Mouse (Mus musculus) lung, postnatal 0 days (tissue): Measurements from ENCODE around the gene Actrt3. TPM values are rescaled to one million over a fixed set of nuclear protein-coding genes. Genes with fewer than 3 reads are reported as not detected.
A peak's percentile ranks its signal among the peaks of the same experiment; 100 is the strongest.

Experiments used
- ATAC-seq: fragments of 200-750 bp; cut with Nextera tagmentation; 2 replicates; pipeline ENCODE4 v1.8.0; 2017; ENCODE audit warnings: moderate library complexity
- DNase-seq: peaks from one replicate; pipeline ENCODE4 v3.0.0-alpha.2; 2016; ENCODE audit warnings: low spot score
- H3K27ac ChIP-seq: fragments of 300-500 bp; sonication (generic); 2 replicates; pipeline ENCODE4 v1.5.1; 2014; ENCODE audit warnings: antibody characterized with exemption, mild to moderate bottlenecking, low read length, mixed read lengths
- H3K27me3 ChIP-seq: fragments of 300-500 bp; sonication (generic); replicated peaks from 2 replicates; pipeline ENCODE4 v1.6.1; 2014; ENCODE audit warnings: low read length, mixed read lengths; ENCODE audit not compliant: insufficient read depth
- H3K36me3 ChIP-seq: fragments of 300-500 bp; sonication (generic); 2 replicates; pipeline ENCODE4 v1.6.1; 2014; ENCODE audit warnings: low read length, mixed read lengths; ENCODE audit not compliant: insufficient read depth
- H3K4me1 ChIP-seq: fragments of 300-500 bp; sonication (generic); 2 replicates; pipeline ENCODE4 v1.6.1; 2014; ENCODE audit warnings: antibody characterized with exemption, low read depth, low read length, mixed read lengths; ENCODE audit not compliant: insufficient read depth
- H3K4me2 ChIP-seq: fragments of 300-500 bp; sonication (generic); replicated peaks from 2 replicates; pipeline ENCODE4 v1.6.1; 2014; ENCODE audit warnings: low read depth, mild to moderate bottlenecking, low read length, moderate library complexity, mixed read lengths
- H3K4me3 ChIP-seq: fragments of 300-500 bp; sonication (generic); 2 replicates; pipeline ENCODE4 v1.5.1; 2014; ENCODE audit warnings: low read depth, low read length
- H3K9ac ChIP-seq: fragments of 300-500 bp; sonication (generic); replicated peaks from 2 replicates; pipeline ENCODE4 v1.6.1; 2014; ENCODE audit warnings: low read depth, mild to moderate bottlenecking
- H3K9me3 ChIP-seq: fragments of 300-500 bp; sonication (generic); 2 replicates; pipeline ENCODE4 v1.6.1; 2016; ENCODE audit warnings: low read length, mixed read lengths
- CTCF ChIP-seq: IDR thresholded peaks from 2 replicates; pipeline ENCODE4 v1.5.1; 2016; ENCODE audit warnings: antibody characterized with exemption, mild to moderate bottlenecking
- EP300 ChIP-seq: IDR thresholded peaks from 2 replicates; pipeline ENCODE4 v1.6.1; 2016; ENCODE audit warnings: antibody characterized with exemption, mild to moderate bottlenecking, control low read depth
- WGBS: fragments of 180-500 bp; shearing (Covaris S2); extraction: QIAGEN DNeasy Blood & Tissue Kit; methylation state at CpG from one replicate; pipeline ENCODE4 v1.1.7; 2014; 5-methylcytosine and 5-hydroxymethylcytosine counted together
- polyA plus RNA-seq: library from polyadenylated mRNA; unstranded; fragments of >200 nt; fragmentation: Nextera tagmentation; extraction: Ambion mirVana; gene quantifications from 2 replicates; pipeline ENCODE4 v1.2.1, GENCODE M21; 2015

Actrt3 gene
- polyA plus RNA-seq, 1 experiment from 2014 or later: not detected

DNA sequence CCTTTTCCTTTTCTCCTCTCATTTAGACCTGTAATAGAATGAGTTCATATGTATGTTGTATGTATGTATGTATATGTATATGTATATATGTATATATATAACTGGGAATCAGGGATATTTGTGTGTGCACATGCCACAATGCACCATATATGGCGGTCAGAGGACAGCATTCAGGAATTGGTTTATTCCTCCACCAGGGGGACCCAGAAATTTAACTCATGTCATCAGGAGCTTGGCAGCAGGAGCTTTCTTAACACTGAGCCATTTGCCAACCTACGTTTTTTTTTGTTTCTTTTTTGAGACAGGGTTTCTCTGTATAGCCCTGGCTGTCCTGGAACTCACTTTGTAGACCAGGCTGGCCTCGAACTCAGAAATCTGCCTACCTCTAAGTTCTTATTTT, 33.9 kb upstream of the Actrt3 start:
- Histone ChIP-seq H3K4me3 (no peak overlapping the region), H3K9me3 (no peaks in the 10 kb centered on the region), H3K36me3 (no peaks in the 10 kb centered on the region), H3K4me1 (no peaks in the 10 kb centered on the region), H3K27me3 (no peaks in the 10 kb centered on the region), H3K9ac (no peak overlapping the region), H3K4me2 (no peak overlapping the region), H3K27ac (no peak overlapping the region)
- no peak for DNase-seq
- TF ChIP-seq CTCF (peak; percentile 26), EP300 (no peak)
- ATAC-seq: no peak
- WGBS: 52% methylated on average over 3 of the region's 3 CpGs

DNA sequence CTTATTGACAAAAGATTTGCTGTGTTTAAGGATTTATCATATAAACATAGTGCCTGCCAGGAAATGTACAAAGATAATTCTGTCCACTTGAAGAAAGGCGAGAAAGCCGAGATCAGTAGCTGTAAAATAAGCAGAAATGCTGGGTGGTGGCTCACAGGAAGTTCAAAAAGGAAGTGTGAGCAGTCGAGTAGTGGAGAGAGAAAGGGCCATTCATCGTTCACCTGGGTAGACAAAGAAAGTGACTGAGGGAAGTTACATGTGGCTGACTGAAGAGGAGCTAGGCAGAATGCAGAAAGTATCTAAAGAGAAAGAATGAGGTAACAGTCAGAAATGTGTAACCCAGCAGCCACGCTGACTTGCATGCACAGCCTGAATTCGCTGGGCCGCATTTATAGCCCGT, 20.4 kb upstream of the Actrt3 start:
- 45% methylated on average over 8 of the region's 8 CpGs for WGBS
- no peak overlapping the region for H3K9ac ChIP-seq

DNA sequence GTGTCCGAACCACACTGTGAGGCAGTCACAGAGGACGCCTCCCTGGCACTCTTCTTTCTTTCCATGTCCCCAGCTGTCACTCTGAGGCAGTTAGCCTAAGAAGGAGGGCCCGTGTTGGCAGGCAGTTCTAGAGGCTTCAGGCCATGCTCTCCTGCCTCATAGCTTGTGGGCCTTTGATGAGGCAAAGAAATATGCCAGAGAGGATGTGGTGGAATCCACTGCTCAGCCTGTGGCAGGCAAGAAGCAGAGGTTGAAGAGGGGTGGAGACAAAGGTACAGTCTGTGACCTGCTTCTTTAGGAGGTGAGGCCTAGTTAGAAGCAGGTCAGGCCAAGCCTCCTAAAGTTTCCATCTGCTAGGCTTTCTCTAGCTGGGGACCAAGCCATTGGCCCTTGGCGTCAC, 11.2 kb upstream of the Actrt3 start:
- Histone ChIP-seq H3K27me3 (no peaks in the 10 kb centered on the region), H3K9me3 (no peaks in the 10 kb centered on the region), H3K4me2 (no peak overlapping the region), H3K4me1 (no peaks in the 10 kb centered on the region), H3K4me3 (no peak overlapping the region), H3K27ac (no peak overlapping the region), H3K36me3 (peaks cover 44% of the 10 kb centered on the region), H3K9ac (no peak overlapping the region)
- TF ChIP-seq EP300: no peak
- no peak for TF ChIP-seq CTCF
- ATAC-seq: no peak
- WGBS: 91% methylated on average over 4 of the region's 4 CpGs
- no peak for DNase-seq

More for the DNA sequence above, 20.4 kb upstream of the Actrt3 start:
- Histone ChIP-seq H3K36me3 (peaks cover 2% of the 10 kb centered on the region), H3K9me3 (no peaks in the 10 kb centered on the region), H3K4me1 (no peaks in the 10 kb centered on the region), H3K4me2 (no peak overlapping the region), H3K27ac (no peak overlapping the region), H3K4me3 (no peak overlapping the region), H3K27me3 (no peaks in the 10 kb centered on the region)
- DNase-seq: no peak
- TF ChIP-seq CTCF (no peak), EP300 (no peak)
- ATAC-seq: no peak

GRCm38 (mm10) chr3:30608999-30609398, 9.3 kb upstream of the Actrt3 start:
- Histone ChIP-seq H3K27me3 (no peaks in the 10 kb centered on the region), H3K4me2 (no peak overlapping the region), H3K4me3 (no peak overlapping the region), H3K36me3 (peaks cover 47% of the 10 kb centered on the region), H3K4me1 (no peaks in the 10 kb centered on the region), H3K9ac (no peak overlapping the region), H3K9me3 (no peaks in the 10 kb centered on the region), H3K27ac (no peak overlapping the region)
- DNase-seq (no peak), ATAC-seq (no peak)
- TF ChIP-seq CTCF (no peak), EP300 (no peak)
- WGBS: 77% methylated on average over 3 of the region's 3 CpGs

GRCm38 (mm10) chr3:30603256-30603655, 3.5 kb upstream of the Actrt3 start:
- Histone ChIP-seq H3K4me3 (peak overlapping the region; percentile 81), H3K4me2 (peak overlapping the region; percentile 58), H3K27ac (peak overlapping the region; percentile 97; the same call in 1 of the 2 replicates), H3K9ac (no peak overlapping the region; the same call in 1 of the 2 replicates), H3K9me3 (no peaks in the 10 kb centered on the region), H3K4me1 (peaks cover 9% of the 10 kb centered on the region; the same call in 1 of the 2 replicates), H3K27me3 (no peaks in the 10 kb centered on the region), H3K36me3 (peaks cover 11% of the 10 kb centered on the region; the same call in 1 of the 2 replicates)
- TF ChIP-seq EP300: no peak
- TF ChIP-seq CTCF: no peak
- DNase-seq (no peak), ATAC-seq (no peak)
- WGBS: 33% methylated on average over 10 of the region's 10 CpGs

DNA sequence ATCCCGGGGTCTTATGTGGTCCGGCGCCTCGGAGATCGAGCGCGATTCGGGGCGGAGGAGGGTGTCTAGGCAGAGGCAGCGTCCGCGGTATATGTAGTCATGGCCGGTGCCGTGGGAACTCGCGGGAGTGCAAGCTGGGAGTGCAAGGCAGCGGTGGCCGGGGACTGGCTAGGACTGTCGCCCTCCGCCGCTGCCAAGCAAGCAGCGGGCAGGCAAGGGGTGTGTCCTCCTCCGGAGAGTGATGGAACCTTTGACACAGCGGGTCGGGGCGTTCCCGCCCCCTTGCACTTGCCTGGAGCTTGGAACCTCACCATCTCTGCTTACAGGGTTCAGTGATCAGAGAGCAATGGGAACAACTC, 3.0 kb upstream of the Actrt3 start:
- Histone ChIP-seq H3K4me3 (peak overlapping the region; percentile 81), H3K9ac (peak overlapping the region; percentile 78), H3K9me3 (no peaks in the 10 kb centered on the region), H3K36me3 (peaks cover 11% of the 10 kb centered on the region; the same call in 1 of the 2 replicates), H3K27ac (peak overlapping the region; percentile 97), H3K4me1 (peaks cover 9% of the 10 kb centered on the region; the same call in 1 of the 2 replicates), H3K27me3 (no peaks in the 10 kb centered on the region), H3K4me2 (peak overlapping the region; percentile 58)
- DNase-seq (peak; percentile 91), ATAC-seq (peak; percentile 74)
- TF ChIP-seq CTCF: 0 out of 2 replicates have a peak, but pooled peaks have one; percentile 24
- no peak for TF ChIP-seq EP300
- WGBS: 0% methylated on average over 27 of the region's 27 CpGs
